8 mouse cellular contexts compared by ENCODE assay signal in genomic region chrX:153360216-153360590, GRCm38 (mm10).
A peak's percentile ranks its signal among the peaks of the same experiment; 100 is the strongest.
DNase-seq lines count a peak whose midpoint lies in the region; ATAC-seq lines count a peak whose summit lies in the region.

No protein-coding gene starts in this region.

- peak; percentile 9 to 17 for DNase-seq in B cell, adult 2 months
- DNase-seq in cerebellum, postnatal 10 days, result peak; percentile 21 to 22
- peak; percentile 7 for DNase-seq in liver
- DNase-seq in spleen, adult 12 weeks (ENCODE audit: low spot score), result no peak

- H3K9ac ChIP-seq in heart, embryonic 14.5 days (ENCODE audit: low read length), result peak overlapping the region; percentile 67
- H3K9ac ChIP-seq in midbrain, embryonic 13.5 days (replicated peaks), result peak overlapping the region; percentile 55

- peaks cover 13% of the 10 kb centered on the region for H3K4me1 ChIP-seq in erythroblast, embryonic 14.5 days (ENCODE audit: control insufficient read depth)
- no peaks in the 10 kb centered on the region for H3K4me1 ChIP-seq in heart, embryonic 14.5 days (ENCODE audit: control insufficient read depth in 2 of 2, insufficient read depth in 2 of 2, low read length in 2 of 2)
- H3K4me1 ChIP-seq in midbrain, embryonic 13.5 days (replicated peaks), result 0 out of 2 replicates have a peak, but pooled peaks cover 5% of the 10 kb centered on the region

- H3K4me2 ChIP-seq in heart, embryonic 14.5 days (ENCODE audit: low read length), result peak overlapping the region; percentile 70
- H3K4me2 ChIP-seq in midbrain, embryonic 13.5 days (replicated peaks), result peak overlapping the region; percentile 59

- H3K9me3 ChIP-seq in erythroblast, embryonic 14.5 days (ENCODE audit: control insufficient read depth, low read length), result no peaks in the 10 kb centered on the region; the same call in 1 of the 2 replicates
- no peaks in the 10 kb centered on the region for H3K9me3 ChIP-seq in heart, embryonic 14.5 days (ENCODE audit: control insufficient read depth, low read length)
- H3K9me3 ChIP-seq in midbrain, embryonic 13.5 days, result no peaks in the 10 kb centered on the region

- H3K27me3 ChIP-seq in erythroblast, embryonic 14.5 days (ENCODE audit: control insufficient read depth), result peaks cover 19% of the 10 kb centered on the region
- no peaks in the 10 kb centered on the region for H3K27me3 ChIP-seq in heart, embryonic 14.5 days (ENCODE audit: control insufficient read depth, insufficient read depth, low read length)
- no peaks in the 10 kb centered on the region for H3K27me3 ChIP-seq in midbrain, embryonic 13.5 days

- H3K4me3 ChIP-seq in erythroblast, embryonic 14.5 days (replicated peaks), result peak overlapping the region; percentile 57
- H3K4me3 ChIP-seq in heart, embryonic 14.5 days (ENCODE audit: control insufficient read depth in 1 of 2, insufficient read depth in 1 of 2, low read depth in 1 of 2, low read length in 2 of 2), result peak overlapping the region; percentile 51 to 60
- H3K4me3 ChIP-seq in midbrain, embryonic 13.5 days (replicated peaks), result peak overlapping the region; percentile 43

- peak overlapping the region in 1 of 2 experiments; percentile 37; a peak in 1 of 4 replicates for H3K27ac ChIP-seq in heart, embryonic 14.5 days (replicated peaks in 1 of 2; ENCODE audit: control insufficient read depth in 1 of 2, insufficient read depth in 1 of 2, low read depth in 2 of 2, low read length in 2 of 2)
- H3K27ac ChIP-seq in midbrain, embryonic 13.5 days, result peak overlapping the region; percentile 1; the same call in 1 of the 2 replicates

- no peaks in the 10 kb centered on the region for H3K36me3 ChIP-seq in erythroblast, embryonic 14.5 days (ENCODE audit: control insufficient read depth)
- no peaks in the 10 kb centered on the region for H3K36me3 ChIP-seq in heart, embryonic 14.5 days (ENCODE audit: control insufficient read depth, insufficient read depth, low read length)
- H3K36me3 ChIP-seq in midbrain, embryonic 13.5 days, result no peaks in the 10 kb centered on the region

- 16% methylated on average over 15 of the region's 15 CpGs for WGBS in heart, embryonic 14.5 days
- WGBS in midbrain, embryonic 13.5 days, result 18% methylated on average over 15 of the region's 15 CpGs

- no peak for ATAC-seq in erythroblast, adult 5-6 weeks (replicated peaks; ENCODE audit: low FRiP score, poor library complexity, severe bottlenecking)
- no peak for ATAC-seq in heart, embryonic 14.5 days (ENCODE audit: insufficient number of reproducible peaks, insufficient read depth, low FRiP score, low read depth)
- ATAC-seq in midbrain, embryonic 13.5 days, result peak; percentile 86
